Mouse (Mus musculus) liver, embryonic 12.5 days (tissue): ENCODE data around the gene Lrrc49. TPM values are rescaled to one million over a fixed set of nuclear protein-coding genes. Genes with fewer than 3 reads are reported as not detected.

Experiments
- ATAC-seq: fragments of 200-750 bp; cut with Nextera tagmentation; 2 replicates; pipeline ENCODE4 v1.8.0; 2017; ENCODE audit warnings: moderate number of reproducible peaks, mild to moderate bottlenecking, moderate library complexity
- H3K27ac ChIP-seq: fragments of 300-500 bp; sonication (generic); 2 replicates; pipeline ENCODE4 v1.5.1; 2016; ENCODE audit warnings: mild to moderate bottlenecking
- H3K27me3 ChIP-seq: fragments of 300-500 bp; sonication (generic); replicated peaks from 2 replicates; pipeline ENCODE4 v1.6.1; 2016; ENCODE audit warnings: mild to moderate bottlenecking, moderate library complexity
- H3K36me3 ChIP-seq: fragments of 300-500 bp; sonication (generic); 2 replicates; pipeline ENCODE4 v1.6.1; 2016; ENCODE audit warnings: mild to moderate bottlenecking, moderate library complexity
- H3K4me1 ChIP-seq: fragments of 300-500 bp; sonication (generic); 2 replicates; pipeline ENCODE4 v1.6.1; 2016
- H3K4me2 ChIP-seq: fragments of 300-500 bp; sonication (generic); 2 replicates; pipeline ENCODE4 v1.6.1; 2016; ENCODE audit warnings: mild to moderate bottlenecking, moderate library complexity
- H3K4me3 ChIP-seq: fragments of 300-500 bp; sonication (generic); 2 replicates; pipeline ENCODE4 v1.5.1; 2016; ENCODE audit warnings: mild to moderate bottlenecking, moderate library complexity
- H3K9ac ChIP-seq: fragments of 300-500 bp; sonication (generic); 2 replicates; pipeline ENCODE4 v1.6.1; 2016; ENCODE audit warnings: mild to moderate bottlenecking, moderate library complexity
- H3K9me3 ChIP-seq: fragments of 300-500 bp; sonication (generic); replicated peaks from 2 replicates; pipeline ENCODE4 v1.6.1; 2016; ENCODE audit warnings: mild to moderate bottlenecking, moderate library complexity
- WGBS: fragments of 180-500 bp; shearing (Covaris S2); methylation state at CpG from one replicate; pipeline ENCODE4 v1.1.7; 2016; ENCODE audit not compliant: insufficient replicate concordance; 5-methylcytosine and 5-hydroxymethylcytosine counted together
- polyA plus RNA-seq: library from polyadenylated mRNA; unstranded; fragments of >200 nt; fragmentation: Nextera tagmentation; extraction: Ambion mirVana; gene quantifications from 2 replicates; pipeline ENCODE4 v1.2.1, GENCODE M21; 2016

Gene Lrrc49
- polyA plus RNA-seq, 1 experiment from 2014 or later = 2.0 TPM

- Histone ChIP-seq H3K9me3 (no peaks in the 10 kb centered on the region), H3K4me1 (no peaks in the 10 kb centered on the region), H3K27ac (no peak overlapping the region), H3K36me3 (no peaks in the 10 kb centered on the region), H3K9ac (no peak overlapping the region), H3K4me3 (no peak overlapping the region), H3K27me3 (peaks cover 13% of the 10 kb centered on the region), H3K4me2 (no peak overlapping the region)
- 48% methylated on average over 5 of the region's 5 CpGs for WGBS
- no peak for ATAC-seq
Observed at GRCm38 (mm10) chr9:60527051-60527450, 160.9 kb downstream of the Lrrc49 start.

- Histone ChIP-seq H3K4me3 (no peak overlapping the region), H3K27me3 (peaks cover 21% of the 10 kb centered on the region), H3K36me3 (no peaks in the 10 kb centered on the region), H3K9me3 (no peaks in the 10 kb centered on the region), H3K9ac (no peak overlapping the region), H3K4me1 (0 out of 2 replicates have a peak, but pooled peaks cover 2% of the 10 kb centered on the region), H3K27ac (no peak overlapping the region), H3K4me2 (no peak overlapping the region)
- 57% methylated on average over 5 of the region's 5 CpGs for WGBS
- no peak for ATAC-seq
Observed at GRCm38 (mm10) chr9:60526195-60526594, 161.8 kb downstream of the Lrrc49 start.

- Histone ChIP-seq H3K27me3 (peaks cover 43% of the 10 kb centered on the region), H3K4me1 (peaks cover 23% of the 10 kb centered on the region), H3K36me3 (no peaks in the 10 kb centered on the region), H3K27ac (no peak within 1 kb of the TSS), H3K9me3 (no peaks in the 10 kb centered on the region), H3K9ac (peak within 1 kb of the TSS; percentile 48), H3K4me3 (peak within 1 kb of the TSS; percentile 56), H3K4me2 (peak within 1 kb of the TSS; percentile 70)
- ATAC-seq = no peak
- WGBS = 1% methylated on average over 47 of the region's 51 CpGs
Observed at GRCm38 (mm10) chr9:60521806-60522264, 166.1 kb downstream of the Lrrc49 start, which contains the start of gene Thsd4. TSS of gene Thsd4 (minus strand) at chr9:60522046.

- Histone ChIP-seq H3K4me2 (peak overlapping the region; percentile 70), H3K9ac (0 out of 2 replicates have a peak overlapping the region, but pooled peaks have one; percentile 48), H3K27me3 (peaks cover 43% of the 10 kb centered on the region), H3K4me3 (peak overlapping the region; percentile 56), H3K36me3 (no peaks in the 10 kb centered on the region), H3K9me3 (no peaks in the 10 kb centered on the region), H3K27ac (no peak overlapping the region), H3K4me1 (peaks cover 26% of the 10 kb centered on the region)
- WGBS = 41% methylated on average over 5 of the region's 5 CpGs
- no peak for ATAC-seq
Observed at GRCm38 (mm10) chr9:60521143-60521542, 166.8 kb downstream of the Lrrc49 start.

GRCm38 (mm10) chr9:60519601-60520000 lies 168.4 kb downstream of the Lrrc49 start:
- no peaks in the 10 kb centered on the region for H3K9me3 ChIP-seq
- peaks cover 26% of the 10 kb centered on the region for H3K4me1 ChIP-seq
- no peak overlapping the region for H3K4me3 ChIP-seq
- WGBS = 46% methylated on average over 3 of the region's 3 CpGs
- H3K36me3 ChIP-seq = no peaks in the 10 kb centered on the region
- peaks cover 43% of the 10 kb centered on the region for H3K27me3 ChIP-seq
- H3K9ac ChIP-seq = no peak overlapping the region
- no peak overlapping the region for H3K4me2 ChIP-seq
- ATAC-seq = no peak
- no peak overlapping the region for H3K27ac ChIP-seq

Other genes starting within 250 kb of the Lrrc49 start
- 3.3 and 3.7 TPM in 2 replicates for gene Thsd4, start 166.1 kb downstream of the Lrrc49 start, polyA plus RNA-seq
- gene Larp6, start 24.8 kb upstream of the Lrrc49 start, polyA plus RNA-seq = 0.05 and 0.25 TPM in 2 replicates
- 6.6 and 7.3 TPM in 2 replicates for gene Uaca, start 106.4 kb upstream of the Lrrc49 start, polyA plus RNA-seq